Mouse (Mus musculus) frontal cortex, adult (tissue): Measurements from ENCODE around the gene Epb41l4b.

ENCODE experiments used
- ATAC-seq: cut with Nextera tagmentation; 2 replicates; pipeline ENCODE4 v1.9.2; 2017; ENCODE audit warnings: mild to moderate bottlenecking, moderate library complexity, mixed read lengths; ENCODE audit not compliant: low TSS enrichment

The Epb41l4b gene

DNA sequence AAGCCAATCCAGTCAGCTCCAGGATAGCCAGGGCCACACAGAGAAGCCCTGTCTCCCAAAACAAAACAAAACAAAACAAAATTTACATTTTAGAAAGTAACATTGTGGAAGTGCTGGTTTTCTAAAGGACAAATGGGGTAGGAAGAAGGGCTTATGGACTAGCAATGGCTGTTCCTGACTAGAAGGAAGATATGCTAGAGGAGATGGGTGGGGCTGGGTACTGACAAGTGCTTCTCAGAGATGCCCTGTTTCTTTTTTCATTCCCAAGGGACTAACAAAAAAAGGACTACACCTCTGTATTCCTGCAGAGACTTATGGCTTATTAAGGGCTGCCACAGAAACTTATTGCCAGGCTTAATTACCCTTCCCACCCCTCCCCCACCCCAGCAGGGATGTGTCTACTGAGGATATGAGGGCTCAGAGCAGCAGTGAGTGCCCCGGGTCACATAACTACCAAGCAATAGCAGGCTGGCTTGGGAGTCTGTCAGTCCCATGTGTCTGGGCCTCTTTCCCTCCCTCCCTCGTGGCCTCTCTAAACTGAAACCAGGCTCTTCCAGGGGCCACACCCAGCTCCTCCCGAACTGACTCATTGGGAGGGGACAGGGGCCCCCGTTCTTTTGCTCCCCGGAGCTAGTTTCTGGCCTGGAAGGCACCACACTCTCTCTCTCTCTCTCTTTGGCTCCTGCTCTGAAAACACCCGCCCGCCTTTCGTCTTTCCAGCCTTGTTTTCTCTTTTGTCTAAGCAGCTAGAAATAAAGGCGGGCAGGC is 10.0 kb upstream of the Epb41l4b start:
- peak; percentile 16; the same call in 1 of the 2 replicates for ATAC-seq

DNA sequence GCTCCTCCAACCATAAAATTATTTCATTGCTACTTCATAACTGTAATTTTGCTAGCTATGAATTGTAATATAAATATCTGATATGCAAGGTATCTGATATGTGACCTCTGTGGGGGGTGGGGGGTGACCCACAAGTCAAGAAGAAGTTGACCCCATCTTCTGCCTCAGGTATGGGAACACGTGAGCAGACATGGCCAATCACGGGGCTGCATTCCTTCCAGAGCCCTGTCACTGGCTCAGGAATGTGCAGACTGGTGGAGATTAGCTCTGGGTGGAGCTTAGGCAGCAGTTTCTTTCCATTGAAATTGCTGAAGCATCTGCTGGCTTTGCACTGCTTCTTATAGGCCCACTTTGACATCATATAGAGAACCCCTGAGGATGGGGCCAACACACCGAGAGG is 4.9 kb upstream of the Epb41l4b start:
- ATAC-seq, result no peak

DNA sequence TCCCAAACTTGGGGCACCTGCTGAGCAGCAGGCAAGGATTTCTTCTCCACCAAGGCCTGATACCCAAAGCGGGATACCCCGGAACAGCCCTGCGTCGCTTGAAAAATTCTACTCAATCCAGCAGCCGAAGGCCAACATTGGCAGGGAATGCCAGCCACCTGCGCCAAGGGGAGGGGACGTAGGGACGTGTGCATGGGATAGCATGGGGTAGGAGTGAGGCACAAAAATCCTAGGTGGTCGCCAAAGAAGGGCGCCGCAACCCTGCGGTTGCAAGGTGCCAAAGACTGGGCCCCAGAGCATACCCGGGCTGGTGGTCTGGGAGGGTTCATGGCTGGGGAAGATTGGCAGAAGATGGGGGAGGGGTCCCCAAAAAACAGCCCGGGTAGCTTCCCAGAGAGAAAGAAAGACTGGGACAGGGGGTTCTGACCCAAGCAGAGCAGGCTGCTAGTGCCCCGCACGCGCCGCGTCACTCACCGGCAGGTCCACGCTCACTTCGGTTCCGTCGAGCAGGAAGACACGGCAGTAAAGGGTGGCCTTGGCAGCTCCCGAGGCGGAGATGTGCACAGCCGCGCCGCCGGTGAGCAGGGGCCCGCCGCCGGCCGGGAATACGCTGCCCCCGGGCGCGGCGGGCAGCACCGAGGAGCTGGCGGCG is 737 bp downstream of the Epb41l4b start:
- ATAC-seq, result peak; percentile 13; the same call in 1 of the 2 replicates

DNA sequence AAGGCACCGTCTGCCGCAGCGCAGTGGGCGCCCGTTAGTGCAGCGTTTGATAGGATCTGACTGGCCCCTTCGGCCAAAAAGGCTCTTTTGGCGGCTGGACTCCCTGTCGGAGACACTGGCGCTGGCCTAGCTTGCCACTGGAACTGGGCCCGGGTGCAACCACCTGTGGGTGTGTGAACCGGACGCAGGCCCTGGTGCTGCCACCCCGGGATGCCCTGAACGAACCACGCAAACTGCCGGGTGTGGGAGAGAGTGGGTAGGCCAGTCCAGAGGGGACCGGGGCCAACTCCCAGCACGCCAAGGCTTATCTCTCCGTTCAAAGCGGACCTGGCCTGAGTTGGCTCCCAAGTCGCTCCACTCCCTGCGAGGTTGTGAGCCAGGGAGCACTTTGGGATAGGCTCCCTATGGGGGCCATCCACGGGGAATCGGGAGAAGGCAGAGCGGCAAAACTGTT is 1.3 kb downstream of the Epb41l4b start:
- ATAC-seq, result no peak

DNA sequence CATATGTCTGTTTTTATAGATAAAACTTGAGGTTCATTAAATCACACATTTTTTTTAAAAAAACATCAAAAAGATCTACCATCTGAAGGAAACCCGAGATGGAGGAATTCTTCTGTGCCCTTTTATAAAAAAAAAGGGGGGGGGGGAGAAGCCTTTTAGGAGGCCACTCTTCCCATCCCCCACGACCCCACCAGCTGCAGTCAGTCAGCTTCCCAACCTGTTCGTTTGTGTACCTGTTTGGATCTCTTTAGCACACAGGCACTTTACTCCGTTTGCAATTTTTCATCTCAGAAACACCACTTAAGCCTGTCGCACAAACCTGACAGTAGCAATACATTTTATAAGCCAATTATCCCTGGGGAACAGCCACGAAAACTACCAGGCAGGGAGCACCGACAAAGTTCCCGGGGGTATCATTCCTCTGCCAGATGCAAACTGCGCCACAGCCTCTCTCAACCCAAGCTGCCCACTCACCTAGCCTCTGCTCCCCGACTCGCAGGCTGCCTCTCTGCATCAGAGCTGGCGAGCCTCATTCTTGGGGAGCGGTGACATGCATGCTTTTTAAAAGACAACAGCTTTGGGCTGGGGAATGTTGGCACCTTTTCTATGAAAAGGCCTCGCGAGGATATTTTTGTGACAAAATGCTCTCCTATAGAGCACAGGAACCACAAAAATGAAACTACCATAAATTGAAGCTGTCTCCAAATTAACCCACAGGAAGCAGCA is 2.1 kb downstream of the Epb41l4b start:
- ATAC-seq, result peak; percentile 10; the same call in 1 of the 2 replicates

DNA sequence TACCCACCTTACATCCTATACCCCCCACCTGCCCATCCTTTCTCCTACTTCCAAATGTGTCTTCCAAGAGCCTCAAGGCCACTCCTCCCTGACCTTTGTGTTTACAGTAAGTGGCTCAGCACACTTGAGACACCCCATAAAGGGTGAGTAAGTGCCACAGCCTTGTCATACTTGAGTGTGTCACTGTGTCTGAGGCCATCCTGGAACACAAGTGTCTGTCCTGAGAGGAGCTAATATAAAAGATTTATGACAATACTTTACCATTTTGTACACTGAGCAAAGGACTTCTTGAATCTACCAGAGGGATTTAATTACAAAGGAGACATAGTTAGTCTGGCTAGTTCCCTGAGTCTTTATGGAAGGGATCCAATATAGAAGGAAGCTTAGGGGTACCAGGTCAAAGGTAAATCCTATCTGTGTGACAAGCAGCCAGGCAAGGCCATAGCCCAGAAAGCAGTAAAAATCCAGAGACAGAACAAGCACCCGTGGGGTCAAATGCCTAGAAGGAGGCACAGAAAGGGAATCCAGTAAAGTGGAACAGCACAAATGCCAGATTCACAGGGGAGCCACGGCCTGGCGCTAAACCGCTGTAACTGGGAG is 2.9 kb downstream of the Epb41l4b start:
- ATAC-seq, result no peak

DNA sequence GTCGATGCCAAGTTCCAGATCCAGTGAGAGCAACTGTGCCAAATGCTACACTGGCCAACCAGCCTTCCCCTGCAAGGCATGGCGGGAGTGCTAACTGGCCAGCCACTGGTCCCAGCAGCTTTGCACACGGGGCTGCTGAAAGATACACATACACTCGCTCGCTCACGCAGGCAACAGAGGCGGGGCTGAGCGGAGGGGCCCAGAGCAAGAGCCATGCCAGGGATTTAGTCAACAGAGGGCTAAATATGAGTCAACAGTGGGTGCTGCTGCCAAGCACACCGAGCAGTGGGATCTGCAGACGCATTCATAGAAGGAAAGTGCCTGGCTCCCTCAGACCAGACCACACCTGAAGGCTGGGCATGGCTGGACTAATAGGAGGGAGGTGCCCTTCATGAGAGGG is 3.8 kb downstream of the Epb41l4b start:
- ATAC-seq, result peak; percentile 21

DNA sequence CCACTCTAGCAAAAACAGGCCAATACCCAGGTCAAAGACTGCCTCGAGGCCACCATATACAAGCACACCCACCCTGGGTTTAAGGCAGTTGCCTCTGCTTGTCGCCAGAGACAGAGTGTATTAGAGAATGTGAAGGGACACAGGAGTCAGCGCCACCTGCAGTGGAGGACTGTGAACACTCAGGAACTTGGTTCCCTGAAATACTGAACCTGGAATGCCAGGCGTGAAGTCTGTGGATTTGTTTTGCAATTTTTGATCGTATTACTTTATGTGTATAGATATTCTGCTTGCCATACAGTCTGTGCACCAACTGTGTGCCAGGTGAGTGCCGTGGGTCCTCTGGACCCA is 5.2 kb downstream of the Epb41l4b start:
- no peak for ATAC-seq

DNA sequence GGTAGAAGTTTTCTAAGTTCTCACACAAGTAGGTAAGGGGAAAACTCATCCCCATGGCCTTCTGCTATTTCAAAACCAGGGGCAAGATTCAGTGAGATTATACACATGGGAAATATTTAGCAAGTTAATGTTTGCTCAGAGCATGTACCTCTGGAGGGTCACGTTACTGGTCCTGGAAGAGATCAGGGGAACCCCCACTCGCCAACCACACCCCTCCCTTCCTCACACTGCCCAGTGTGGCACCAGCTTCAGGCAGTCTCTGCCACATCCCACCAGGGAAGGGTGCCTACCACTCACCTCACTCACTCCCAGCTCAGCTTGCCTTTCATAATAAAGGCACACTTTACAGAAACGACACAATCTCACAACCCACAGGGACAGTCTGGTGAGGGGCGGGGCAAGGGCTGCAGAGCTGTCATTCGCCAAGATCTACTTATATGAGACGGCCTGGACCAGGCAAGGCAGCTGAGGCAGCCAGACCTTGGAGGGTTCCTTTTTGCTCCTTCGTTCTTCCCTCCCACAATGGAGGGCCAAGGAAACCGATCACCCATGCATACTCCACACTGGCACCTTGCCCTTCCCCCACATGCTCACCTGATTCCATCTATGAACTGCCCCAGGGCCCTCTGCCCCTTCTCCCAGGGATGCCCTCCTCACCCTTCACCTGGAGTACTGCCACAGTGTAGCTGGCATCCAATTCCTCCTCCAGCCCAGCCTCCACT is 5.7 kb downstream of the Epb41l4b start:
- no peak for ATAC-seq

DNA sequence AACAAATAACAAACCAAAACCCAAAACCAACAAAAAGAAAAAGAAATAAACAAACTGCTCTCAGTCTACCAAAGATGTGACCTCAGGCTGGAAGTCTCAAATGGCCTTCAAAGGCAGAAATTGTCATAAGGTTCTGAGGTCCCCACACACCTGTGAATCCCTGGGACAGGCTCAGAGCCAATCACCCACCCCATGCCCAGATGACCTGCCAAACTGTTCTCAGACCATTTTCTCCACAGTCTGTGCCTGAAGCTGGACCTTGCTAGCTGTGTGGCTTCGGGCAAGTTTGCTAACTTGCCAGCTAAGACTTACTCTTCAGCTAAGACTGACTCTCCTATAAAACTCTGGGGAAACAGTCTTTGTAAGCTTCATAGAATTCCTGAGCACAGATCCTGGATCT is 7.8 kb downstream of the Epb41l4b start:
- no peak for ATAC-seq

DNA sequence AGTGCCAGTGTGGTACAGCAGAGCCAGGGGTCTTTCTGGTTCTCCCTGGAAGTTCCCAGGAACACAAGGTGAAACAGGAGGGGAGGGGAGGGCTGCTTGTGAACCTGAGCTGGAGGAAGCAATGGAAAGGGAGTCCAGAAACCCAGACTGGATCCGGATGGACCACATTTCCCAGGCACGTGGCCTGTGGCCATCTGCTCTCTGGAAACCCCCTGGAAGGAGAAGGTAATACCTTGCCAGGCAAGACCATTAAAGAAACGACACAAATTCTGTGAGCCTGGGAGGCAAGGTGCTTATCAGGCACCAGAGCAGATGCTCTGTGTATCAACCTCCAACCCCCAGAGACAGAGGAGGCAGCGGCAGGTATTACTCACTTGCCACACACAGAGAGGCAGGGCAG is 8.7 kb downstream of the Epb41l4b start:
- ATAC-seq, result no peak

DNA sequence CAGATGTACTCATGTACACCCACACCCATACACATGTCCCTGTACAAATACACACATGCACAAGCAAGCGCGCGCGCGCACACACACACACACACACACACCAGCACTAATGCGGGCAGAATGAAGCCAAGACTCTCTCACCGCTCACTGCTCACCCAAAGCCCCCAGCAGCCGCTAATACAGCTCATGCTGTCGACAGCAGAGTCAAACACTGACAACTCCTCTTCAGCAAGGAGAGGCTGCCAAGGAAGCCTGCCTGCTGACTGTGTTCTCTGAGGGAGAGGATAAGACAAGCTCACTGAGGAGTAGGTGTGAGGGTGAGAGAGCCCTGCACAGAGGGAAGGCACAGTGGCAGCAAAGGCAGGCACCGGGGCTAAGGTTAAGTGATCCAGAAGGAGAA is 11.4 kb downstream of the Epb41l4b start:
- peak; percentile 88 for ATAC-seq

DNA sequence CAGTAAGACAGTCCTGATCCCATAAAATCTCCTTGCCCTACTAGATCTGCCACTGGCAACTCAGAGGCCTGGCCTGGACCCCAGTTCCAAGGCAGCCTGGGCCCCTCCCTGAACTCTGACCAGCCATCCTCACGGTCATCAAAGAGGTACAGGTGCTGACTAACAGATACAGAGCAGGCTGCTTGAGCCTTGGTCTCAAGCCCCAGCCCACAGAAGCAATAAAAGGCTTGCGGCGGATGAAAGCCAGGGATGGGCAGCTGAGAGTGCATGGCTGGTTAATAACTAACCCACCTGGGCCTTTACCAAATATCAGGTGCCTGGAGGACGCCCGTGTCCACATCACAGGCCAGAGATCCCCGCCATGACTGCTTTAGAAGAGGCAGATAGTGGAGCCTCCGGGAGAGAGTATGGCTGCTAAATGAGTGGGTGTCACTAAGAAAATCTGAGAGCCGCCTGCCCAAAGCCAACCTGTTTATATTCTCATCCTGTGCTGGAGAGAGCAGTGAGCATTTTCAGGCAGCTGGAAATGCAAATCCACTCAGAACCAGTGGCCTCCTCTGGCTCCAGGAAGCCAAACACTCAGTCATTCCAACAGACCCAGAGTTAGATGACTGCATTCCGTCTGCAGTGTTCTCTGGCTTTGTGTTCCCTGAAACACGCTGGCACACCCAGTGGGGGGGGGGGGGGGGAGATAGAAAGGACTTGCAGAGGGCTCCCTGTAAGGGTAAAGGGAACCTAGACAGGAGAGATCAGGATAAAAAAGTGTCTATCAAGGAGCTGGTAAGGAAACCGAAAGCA is 13.3 kb downstream of the Epb41l4b start:
- ATAC-seq, result peak; percentile 68

DNA sequence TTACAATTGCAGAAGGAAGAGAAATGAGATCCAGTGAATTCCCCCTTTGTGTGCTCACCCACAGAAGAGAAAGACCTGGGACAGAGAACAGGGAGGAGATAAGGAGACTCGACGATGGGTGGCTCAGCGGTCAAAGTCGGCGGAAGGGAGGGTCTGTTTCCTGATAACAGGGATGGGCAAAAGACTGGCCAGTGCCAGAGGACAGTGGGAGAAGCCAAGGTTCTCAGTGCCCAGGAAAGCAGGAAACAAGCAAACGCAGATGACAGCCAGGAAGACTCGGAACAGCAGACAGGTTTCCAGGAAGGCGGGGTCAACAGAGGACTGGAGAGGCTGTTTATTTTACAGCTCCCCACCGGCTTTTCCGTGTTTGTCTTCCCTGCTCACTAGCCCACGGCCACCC is 20.2 kb downstream of the Epb41l4b start:
- no peak for ATAC-seq

DNA sequence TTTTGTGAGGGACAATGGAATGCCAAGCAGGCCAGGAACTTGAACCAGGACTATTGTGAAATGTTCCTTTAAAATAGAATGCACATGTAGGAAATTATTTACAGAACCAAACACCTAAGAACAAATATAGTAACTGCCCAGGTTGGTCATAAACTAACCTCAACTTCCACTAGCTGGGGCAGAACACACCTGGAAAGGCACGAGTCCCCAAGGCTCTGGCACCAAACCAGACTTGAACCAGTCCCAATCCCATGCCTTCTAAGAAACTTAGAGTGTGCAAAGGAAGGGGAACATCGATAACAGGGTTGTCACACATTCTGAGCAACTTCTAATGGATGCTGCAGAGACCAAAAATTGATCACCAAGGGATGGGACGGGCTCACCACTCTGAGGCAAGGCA is 21.1 kb downstream of the Epb41l4b start:
- no peak for ATAC-seq

DNA sequence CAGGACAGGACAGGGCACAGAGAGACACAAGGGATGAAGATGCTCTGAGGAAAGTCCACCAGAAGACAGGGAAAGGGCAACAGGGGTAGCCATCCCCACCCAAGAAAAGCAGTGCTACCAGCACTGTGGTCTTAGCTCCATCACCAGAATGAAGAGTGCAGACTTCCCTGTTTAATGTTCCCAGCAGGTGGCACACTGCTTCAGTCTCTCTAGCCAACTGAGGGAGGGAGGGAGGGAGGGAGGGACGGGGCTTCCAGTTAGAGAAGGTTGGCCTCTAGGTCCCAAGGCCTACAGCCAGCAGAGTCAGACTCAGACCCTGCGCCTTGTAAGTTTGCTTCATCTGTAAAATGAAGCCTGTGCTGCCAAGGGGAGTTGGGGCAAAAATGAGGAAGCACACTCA is 22.7 kb downstream of the Epb41l4b start:
- ATAC-seq, result peak; percentile 80

DNA sequence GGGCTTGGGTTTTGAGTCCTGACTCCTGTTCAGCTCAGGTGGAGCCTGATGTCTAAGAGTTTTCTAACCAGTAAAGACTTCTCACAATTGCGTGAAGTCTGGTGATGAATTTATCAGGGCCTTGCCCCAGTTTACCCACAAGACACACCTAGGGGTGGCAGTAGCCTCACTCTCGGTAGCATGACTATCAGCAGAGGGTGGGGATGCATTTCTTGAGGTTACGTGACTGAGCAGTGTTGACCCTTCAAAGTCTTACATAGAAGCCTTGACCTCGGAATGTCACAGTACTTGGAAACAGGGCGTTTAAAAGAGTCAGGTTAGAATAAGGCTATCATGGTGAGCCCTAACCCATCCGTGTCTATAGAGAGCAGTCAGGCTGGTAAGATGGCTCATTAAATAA is 23.3 kb downstream of the Epb41l4b start:
- no peak for ATAC-seq

DNA sequence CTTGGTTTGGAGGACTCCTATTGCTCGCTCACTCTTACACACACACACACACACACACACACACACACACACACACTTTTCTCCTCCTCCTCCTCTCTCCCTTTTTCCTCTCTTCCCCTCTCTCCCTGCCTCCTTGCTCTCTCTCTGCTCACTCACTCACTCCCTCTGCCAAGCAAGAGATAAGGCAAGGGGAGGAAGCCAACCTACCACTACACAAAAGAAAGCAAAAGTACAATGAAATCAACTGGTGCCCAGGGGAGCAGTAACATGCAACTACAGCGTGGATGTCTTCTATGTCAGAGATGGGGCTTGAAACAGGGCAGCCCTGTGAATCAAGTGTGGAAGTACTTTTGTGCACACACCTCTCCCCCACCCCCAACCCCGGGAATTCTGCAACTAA is 24.4 kb downstream of the Epb41l4b start:
- no peak for ATAC-seq

DNA sequence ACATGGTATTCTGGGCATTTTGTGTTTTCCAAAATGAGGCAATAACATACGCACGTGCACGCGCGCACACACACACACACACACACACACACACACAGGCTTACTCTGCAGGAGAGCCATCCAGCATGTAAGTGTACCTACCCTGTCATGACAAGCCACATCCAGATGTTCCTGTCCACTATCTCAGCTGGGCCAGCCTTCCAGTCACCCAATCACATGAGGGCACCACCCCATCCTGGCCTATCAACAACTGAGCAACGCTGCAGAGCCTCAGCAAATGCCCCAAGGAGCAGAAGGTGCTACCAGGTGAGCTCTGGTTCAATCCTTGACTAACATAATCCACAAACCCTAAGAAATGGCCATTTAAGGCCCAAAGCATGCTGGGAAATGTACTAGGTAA is 27.0 kb downstream of the Epb41l4b start:
- ATAC-seq, result no peak

DNA sequence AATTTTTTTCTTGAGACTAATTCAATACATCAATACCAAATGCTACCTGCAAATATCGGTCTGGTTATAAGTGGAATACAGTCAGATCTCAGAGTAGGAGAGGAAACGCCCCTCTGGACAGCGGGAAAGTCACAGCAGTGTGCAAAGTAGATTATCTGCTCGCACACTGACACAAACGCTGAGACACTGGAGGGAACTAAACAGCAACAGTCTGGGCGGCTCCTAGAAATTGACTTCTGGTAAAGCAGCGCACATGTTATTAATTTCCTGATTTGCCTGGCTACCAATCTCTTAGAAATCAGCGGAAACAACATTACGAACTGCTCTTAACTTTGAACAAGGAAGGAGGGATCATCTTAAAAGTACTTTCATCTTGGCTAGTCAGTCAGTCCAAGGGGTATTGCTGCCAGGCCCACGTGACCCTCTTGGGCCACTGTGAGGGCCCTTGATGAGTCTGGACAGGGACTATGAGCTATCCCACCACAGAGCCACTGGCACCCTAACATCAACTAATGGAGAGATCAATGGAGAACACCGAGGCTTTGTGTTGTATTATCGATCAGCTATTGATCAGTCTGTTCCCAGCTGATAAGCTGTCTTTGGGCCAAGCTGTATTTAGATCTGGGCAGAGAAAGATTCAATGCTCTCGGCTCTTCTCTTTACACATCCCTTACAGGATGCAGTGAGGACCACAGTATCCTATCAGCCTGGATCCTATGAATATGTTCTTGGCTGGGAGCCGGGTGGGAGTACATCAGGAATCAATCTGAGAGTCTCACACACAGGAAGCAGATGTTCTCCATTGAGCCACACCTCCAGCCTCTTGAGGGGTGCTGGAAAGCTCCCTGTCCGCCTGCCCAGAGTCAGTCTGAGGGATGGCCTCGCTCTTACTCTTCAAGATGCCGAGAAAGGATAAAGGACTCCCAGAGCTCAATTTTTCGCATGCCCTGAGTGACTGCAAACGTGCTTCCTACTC is 28.3 kb downstream of the Epb41l4b start:
- ATAC-seq, result no peak
